Mouse (Mus musculus): Measurements from ENCODE around the gene Suox. TPM values are rescaled to one million over a fixed set of nuclear protein-coding genes. Genes with fewer than 3 reads are reported as not detected.

Gene Suox
- polyA plus RNA-seq, 1 experiment from 2014 or later: 10.4 TPM

Other genes with a start within 250 kb of the Suox start
- 189 and 210 TPM in 2 replicates for gene Smarcc2, start 214.8 kb downstream of the Suox start, polyA plus RNA-seq (2016; fragmentation: Nextera tagmentation; extraction: Ambion mirVana)
- gene Myl6, start 179.9 kb downstream of the Suox start, polyA plus RNA-seq (2016; fragmentation: Nextera tagmentation; extraction: Ambion mirVana): 660 and 684 TPM in 2 replicates
- gene Myl6b, start 175.4 kb downstream of the Suox start, polyA plus RNA-seq (2016; fragmentation: Nextera tagmentation; extraction: Ambion mirVana): 2.4 and 2.7 TPM in 2 replicates
- gene Esyt1, start 148.2 kb downstream of the Suox start, polyA plus RNA-seq (2016; fragmentation: Nextera tagmentation; extraction: Ambion mirVana): 11.2 and 13.8 TPM in 2 replicates
- gene Zc3h10, start 126.3 kb downstream of the Suox start, polyA plus RNA-seq (2016; fragmentation: Nextera tagmentation; extraction: Ambion mirVana): 19.9 and 20.5 TPM in 2 replicates
- gene Rpl41, start 124.8 kb downstream of the Suox start, polyA plus RNA-seq (2016; fragmentation: Nextera tagmentation; extraction: Ambion mirVana): 2,598 and 2,922 TPM in 2 replicates
- gene Pa2g4, start 108.1 kb downstream of the Suox start, polyA plus RNA-seq (2016; fragmentation: Nextera tagmentation; extraction: Ambion mirVana): 196 and 203 TPM in 2 replicates
- gene Erbb3, start 84.4 kb downstream of the Suox start, polyA plus RNA-seq (2016; fragmentation: Nextera tagmentation; extraction: Ambion mirVana): 2.0 TPM in 2 replicates
- 484 and 501 TPM in 2 replicates for gene Rps26, start 47.3 kb downstream of the Suox start, polyA plus RNA-seq (2016; fragmentation: Nextera tagmentation; extraction: Ambion mirVana)
- 6.8 and 7.7 TPM in 2 replicates for gene Ikzf4, start 28.1 kb downstream of the Suox start, polyA plus RNA-seq (2016; fragmentation: Nextera tagmentation; extraction: Ambion mirVana)
- gene Rab5b, start 22.2 kb upstream of the Suox start, polyA plus RNA-seq (2016; fragmentation: Nextera tagmentation; extraction: Ambion mirVana): 90.9 and 98.8 TPM in 2 replicates
- 0.88 and 4.4 TPM in 2 replicates for gene Pmel, start 30.1 kb upstream of the Suox start, polyA plus RNA-seq (2016; fragmentation: Nextera tagmentation; extraction: Ambion mirVana)
- 95.2 and 104 TPM in 2 replicates for gene Cdk2, start 31.0 kb upstream of the Suox start, polyA plus RNA-seq (2016; fragmentation: Nextera tagmentation; extraction: Ambion mirVana)
- 3.9 and 4.2 TPM in 2 replicates for gene Dgka, start 70.8 kb upstream of the Suox start, polyA plus RNA-seq (2016; fragmentation: Nextera tagmentation; extraction: Ambion mirVana)
- gene Pym1, start 73.8 kb upstream of the Suox start, polyA plus RNA-seq (2016; fragmentation: Nextera tagmentation; extraction: Ambion mirVana): 51.2 and 52.8 TPM in 2 replicates
- gene Mmp19, start 116.8 kb upstream of the Suox start, polyA plus RNA-seq (2016; fragmentation: Nextera tagmentation; extraction: Ambion mirVana): 0.40 and 0.60 TPM in 2 replicates
- 55.0 and 58.9 TPM in 2 replicates for gene Dnajc14, start 130.0 kb upstream of the Suox start, polyA plus RNA-seq (2016; fragmentation: Nextera tagmentation; extraction: Ambion mirVana)
- gene Tmem198b, start 130.3 kb upstream of the Suox start, polyA plus RNA-seq (2016; fragmentation: Nextera tagmentation; extraction: Ambion mirVana): 18.4 and 21.3 TPM in 2 replicates
- 251 and 256 TPM in 2 replicates for gene Sarnp, start 143.3 kb upstream of the Suox start, polyA plus RNA-seq (2016; fragmentation: Nextera tagmentation; extraction: Ambion mirVana)
- gene Ormdl2, start 147.6 kb upstream of the Suox start, polyA plus RNA-seq (2016; fragmentation: Nextera tagmentation; extraction: Ambion mirVana): 47.4 and 53.0 TPM in 2 replicates
- 9.3 and 9.6 TPM in 2 replicates for gene Gdf11, start 217.6 kb upstream of the Suox start, polyA plus RNA-seq (2016; fragmentation: Nextera tagmentation; extraction: Ambion mirVana)
- gene Cd63, start 226.9 kb upstream of the Suox start, polyA plus RNA-seq (2016; fragmentation: Nextera tagmentation; extraction: Ambion mirVana): 129 and 160 TPM in 2 replicates
- gene Rdh5, start 248.8 kb upstream of the Suox start, polyA plus RNA-seq (2016; fragmentation: Nextera tagmentation; extraction: Ambion mirVana): 11.3 and 13.3 TPM in 2 replicates
- 183 and 188 TPM in 2 replicates for gene Bloc1s1, start 250.0 kb upstream of the Suox start, polyA plus RNA-seq (2016; fragmentation: Nextera tagmentation; extraction: Ambion mirVana)